Mouse (Mus musculus) stomach, embryonic 14.5 days (tissue): Measurements from ENCODE around the gene Cd200r1. TPM values are rescaled to one million over a fixed set of nuclear protein-coding genes. Genes with fewer than 3 reads are reported as not detected.

ENCODE experiments used
- ATAC-seq: fragments of 200-750 bp; cut with Nextera tagmentation; 2 replicates; pipeline ENCODE4 v1.8.0; 2017; ENCODE audit warnings: low read depth, moderate TSS enrichment; ENCODE audit not compliant: insufficient number of reproducible peaks, insufficient read depth, low FRiP score
- H3K27ac ChIP-seq: fragments of 300-500 bp; sonication (generic); 2 replicates; pipeline ENCODE4 v1.5.1; 2014; ENCODE audit warnings: mild to moderate bottlenecking, low read length, moderate library complexity, mixed read lengths
- H3K27me3 ChIP-seq: fragments of 300-500 bp; sonication (generic); 2 replicates; pipeline ENCODE4 v1.6.1; 2014; ENCODE audit warnings: low read length, control low read depth, mixed read lengths; ENCODE audit not compliant: control insufficient read depth, insufficient read depth
- H3K36me3 ChIP-seq: fragments of 300-500 bp; sonication (generic); 2 replicates; pipeline ENCODE4 v1.6.1; 2014; ENCODE audit warnings: mild to moderate bottlenecking, control low read depth, low read length, moderate library complexity, mixed read lengths; ENCODE audit not compliant: control insufficient read depth, insufficient read depth
- H3K4me1 ChIP-seq: fragments of 300-500 bp; sonication (generic); 2 replicates; pipeline ENCODE4 v1.6.1; 2014; ENCODE audit warnings: low read length, control low read depth, mixed read lengths; ENCODE audit not compliant: control insufficient read depth, insufficient read depth
- H3K4me2 ChIP-seq: fragments of 300-500 bp; sonication (generic); replicated peaks from 2 replicates; pipeline ENCODE4 v1.6.1; 2014; ENCODE audit warnings: low read depth, low read length, control low read depth
- H3K4me3 ChIP-seq: fragments of 300-500 bp; sonication (generic); 2 replicates; pipeline ENCODE4 v1.5.1; 2014; ENCODE audit warnings: low read depth, low read length, control low read depth
- H3K9ac ChIP-seq: fragments of 300-500 bp; sonication (generic); replicated peaks from 2 replicates; pipeline ENCODE4 v1.6.1; 2014; ENCODE audit warnings: low read depth, mild to moderate bottlenecking, control low read depth, low read length, moderate library complexity, mixed read lengths
- H3K9me3 ChIP-seq: fragments of 300-500 bp; sonication (generic); 2 replicates; pipeline ENCODE4 v1.6.1; 2016; ENCODE audit warnings: low read depth, low read length, control low read depth; ENCODE audit not compliant: control insufficient read depth
- WGBS: fragments of 180-500 bp; shearing (Covaris S2); extraction: QIAGEN DNeasy Blood & Tissue Kit; methylation state at CpG from one replicate; pipeline ENCODE4 v1.1.7; 2014; 5-methylcytosine and 5-hydroxymethylcytosine counted together
- polyA plus RNA-seq: library from polyadenylated mRNA; unstranded; fragments of >200 nt; fragmentation: Nextera tagmentation; extraction: Ambion mirVana; gene quantifications from 2 replicates; pipeline ENCODE4 v1.2.1, GENCODE M21; 2014

Cd200r1 gene
- polyA plus RNA-seq, result 0.71 and 1.2 TPM in 2 replicates

- Histone ChIP-seq H3K27ac (no peak within 1 kb of the TSS), H3K4me2 (no peak within 1 kb of the TSS), H3K9ac (no peak within 1 kb of the TSS), H3K4me3 (no peak within 1 kb of the TSS), H3K36me3 (no peaks in the 10 kb centered on the region), H3K4me1 (no peaks in the 10 kb centered on the region), H3K27me3 (no peaks in the 10 kb centered on the region), H3K9me3 (no peaks in the 10 kb centered on the region)
- 74% methylated on average over 22 of the region's 22 CpGs for WGBS
- no peak for ATAC-seq
Observed at GRCm38 (mm10) chr16:44765555-44766319, at the start of gene Cd200r1. Cd200r1 (plus strand) TSS chr16:44765736.

GRCm38 (mm10) chr16:44716305-44717140 is 49.0 kb upstream of the Cd200r1 start:
- Histone ChIP-seq H3K27me3 (no peaks in the 10 kb centered on the region), H3K36me3 (0 out of 2 replicates have a peak, but pooled peaks cover 3% of the 10 kb centered on the region), H3K4me3 (no peak overlapping the region), H3K4me1 (no peaks in the 10 kb centered on the region), H3K9me3 (no peaks in the 10 kb centered on the region), H3K9ac (no peak overlapping the region), H3K4me2 (no peak overlapping the region), H3K27ac (peak overlapping the region; percentile 48; the same call in 1 of the 2 replicates)
- WGBS, result 40% methylated on average over 10 of the region's 10 CpGs
- peak; percentile 58; the same call in 1 of the 2 replicates for ATAC-seq

GRCm38 (mm10) chr16:44717141-44717634 is 48.3 kb upstream of the Cd200r1 start:
- no peak overlapping the region; the same call in 1 of the 2 replicates for H3K27ac ChIP-seq

GRCm38 (mm10) chr16:44717838-44718237 is 47.7 kb upstream of the Cd200r1 start:
- 77% methylated on average over 2 of the region's 2 CpGs for WGBS
- H3K4me3 ChIP-seq, result no peak overlapping the region
- ATAC-seq, result no peak

More at GRCm38 (mm10) chr16:44717141-44717634, 48.3 kb upstream of the Cd200r1 start:
- Histone ChIP-seq H3K4me1 (no peaks in the 10 kb centered on the region), H3K9ac (no peak overlapping the region), H3K36me3 (0 out of 2 replicates have a peak, but pooled peaks cover 3% of the 10 kb centered on the region), H3K9me3 (no peaks in the 10 kb centered on the region), H3K4me3 (no peak overlapping the region), H3K4me2 (no peak overlapping the region), H3K27me3 (no peaks in the 10 kb centered on the region)
- WGBS, result 71% methylated on average over 2 of the region's 2 CpGs
- ATAC-seq, result no peak

GRCm38 (mm10) chr16:44719349-44719748 is 46.2 kb upstream of the Cd200r1 start:
- H3K4me3 ChIP-seq, result no peak overlapping the region
- 0 out of 2 replicates have a peak, but pooled peaks cover 4% of the 10 kb centered on the region for H3K4me1 ChIP-seq
- 0 out of 2 replicates have a peak, but pooled peaks cover 3% of the 10 kb centered on the region for H3K36me3 ChIP-seq
- WGBS, result 75% methylated on average over 7 of the region's 7 CpGs
- no peaks in the 10 kb centered on the region for H3K9me3 ChIP-seq
- no peak overlapping the region for H3K9ac ChIP-seq
- no peak for ATAC-seq
- H3K27ac ChIP-seq, result no peak overlapping the region
- no peaks in the 10 kb centered on the region for H3K27me3 ChIP-seq
- H3K4me2 ChIP-seq, result no peak overlapping the region

More at GRCm38 (mm10) chr16:44717838-44718237, 47.7 kb upstream of the Cd200r1 start:
- no peak overlapping the region for H3K4me2 ChIP-seq
- 0 out of 2 replicates have a peak, but pooled peaks cover 3% of the 10 kb centered on the region for H3K36me3 ChIP-seq
- H3K4me1 ChIP-seq, result no peaks in the 10 kb centered on the region
- H3K27ac ChIP-seq, result no peak overlapping the region
- H3K9ac ChIP-seq, result no peak overlapping the region
- H3K27me3 ChIP-seq, result no peaks in the 10 kb centered on the region
- H3K9me3 ChIP-seq, result no peaks in the 10 kb centered on the region

GRCm38 (mm10) chr16:44720518-44720917 is 45.0 kb upstream of the Cd200r1 start:
- H3K4me2 ChIP-seq, result no peak overlapping the region
- no peaks in the 10 kb centered on the region for H3K9me3 ChIP-seq
- peaks cover 8% of the 10 kb centered on the region; the same call in 1 of the 2 replicates for H3K4me1 ChIP-seq
- no peaks in the 10 kb centered on the region for H3K27me3 ChIP-seq
- H3K4me3 ChIP-seq, result no peak overlapping the region
- 0 out of 2 replicates have a peak, but pooled peaks cover 3% of the 10 kb centered on the region for H3K36me3 ChIP-seq
- H3K9ac ChIP-seq, result no peak overlapping the region
- no peak for ATAC-seq
- no peak overlapping the region for H3K27ac ChIP-seq
- WGBS, result 89% methylated on average over 3 of the region's 3 CpGs

GRCm38 (mm10) chr16:44722666-44723065 is 42.9 kb upstream of the Cd200r1 start:
- H3K9ac ChIP-seq, result no peak overlapping the region
- H3K36me3 ChIP-seq, result peaks cover 4% of the 10 kb centered on the region; the same call in 1 of the 2 replicates
- WGBS, result 74% methylated on average over 2 of the region's 2 CpGs
- no peaks in the 10 kb centered on the region for H3K27me3 ChIP-seq
- no peak overlapping the region for H3K4me2 ChIP-seq
- H3K4me1 ChIP-seq, result peaks cover 14% of the 10 kb centered on the region; the same call in 1 of the 2 replicates
- no peak overlapping the region; the same call in 1 of the 2 replicates for H3K27ac ChIP-seq
- no peaks in the 10 kb centered on the region for H3K9me3 ChIP-seq
- no peak overlapping the region for H3K4me3 ChIP-seq
- no peak for ATAC-seq
